Mouse (Mus musculus) cerebellum, postnatal 10 days (tissue): ENCODE measurements around the gene Atp4a.
"Not testable (repeated sequence)": the region's sequence is repeated elsewhere in the genome, so short reads cannot be mapped to it uniquely, and the experiment has no call there.

Experiments
- DNase-seq, 2 experiments: peaks; one replicate each; pipeline ENCODE4 v3.0.0; 2021; ENCODE audit warnings: mixed read lengths in 2 of 2

The Atp4a gene

GRCm38 (mm10) chr7:30730064-30730722 lies 18.2 kb downstream of the Atp4a start:
- peak; percentile 64 to 65 for DNase-seq

- no peak for DNase-seq
Measured at GRCm38 (mm10) chr7:30736211-30736610, 24.2 kb downstream of the Atp4a start.

GRCm38 (mm10) chr7:30742570-30742969 lies 30.6 kb downstream of the Atp4a start:
- DNase-seq = not testable (repeated sequence)

GRCm38 (mm10) chr7:30743617-30744016 lies 31.6 kb downstream of the Atp4a start, which contains the start of gene Gapdhs:
Gapdhs (minus strand) TSS chr7:30743681.
- not testable (repeated sequence) for DNase-seq

GRCm38 (mm10) chr7:30744022-30744598 lies 32.1 kb downstream of the Atp4a start:
- DNase-seq = peak; percentile 36 to 53

GRCm38 (mm10) chr7:30747525-30748204 lies 35.7 kb downstream of the Atp4a start:
- DNase-seq = no peak

- DNase-seq = no peak
Measured at GRCm38 (mm10) chr7:30749824-30750606, 38.0 kb downstream of the Atp4a start.

- DNase-seq = no peak
Measured at GRCm38 (mm10) chr7:30751086-30751669, 39.2 kb downstream of the Atp4a start, which contains the start of gene Sbsn. Sbsn (plus strand) TSS chr7:30751471.

GRCm38 (mm10) chr7:30757001-30757400 lies 45.0 kb downstream of the Atp4a start:
- DNase-seq = no peak

- peak; percentile 60 to 63 for DNase-seq
Measured at GRCm38 (mm10) chr7:30758853-30759252, 46.8 kb downstream of the Atp4a start.

GRCm38 (mm10) chr7:30761769-30762352 lies 49.9 kb downstream of the Atp4a start:
- DNase-seq = no peak

- no peak for DNase-seq
Measured at GRCm38 (mm10) chr7:30763456-30763855, 51.4 kb downstream of the Atp4a start, which contains the start of gene Dmkn. Dmkn (plus strand) TSS chr7:30763756.

GRCm38 (mm10) chr7:30765173-30765572 lies 53.2 kb downstream of the Atp4a start:
- no peak for DNase-seq

- DNase-seq = no peak
Measured at GRCm38 (mm10) chr7:30766408-30766807, 54.4 kb downstream of the Atp4a start.

- no peak for DNase-seq
Measured at GRCm38 (mm10) chr7:30769236-30769635, 57.2 kb downstream of the Atp4a start.
